Mouse (Mus musculus) myocyte (in vitro differentiated cells): ENCODE data around the gene Pde1c. TPM values are rescaled to one million over a fixed set of nuclear protein-coding genes. Genes with fewer than 3 reads are reported as not detected.

ENCODE experiments used
- H3K27me3 ChIP-seq: one replicate; pipeline ENCODE4 v1.6.1; 2011; ENCODE audit not compliant: control insufficient read depth, insufficient read depth, insufficient read length
- H3K36me3 ChIP-seq: one replicate; pipeline ENCODE4 v1.6.1; 2011; ENCODE audit not compliant: control insufficient read depth, insufficient read depth
- H3K4me2 ChIP-seq: one replicate; pipeline ENCODE4 v1.6.1; 2011; ENCODE audit warnings: low read depth, control low read depth
- H3K4me3 ChIP-seq: one replicate; pipeline ENCODE4 v1.5.1; 2011; ENCODE audit warnings: mild to moderate bottlenecking, control low read depth, moderate library complexity
- H3K79me2 ChIP-seq: one replicate; pipeline ENCODE4 v1.6.1; 2011; ENCODE audit not compliant: control insufficient read depth, insufficient read depth
- H3ac ChIP-seq: one replicate; pipeline ENCODE4 v1.6.1; 2011; ENCODE audit not compliant: control insufficient read depth, insufficient read length
- CEBPB ChIP-seq: IDR thresholded peaks from 2 replicates; pipeline ENCODE4 v1.6.1; 2011; ENCODE audit warnings: mild to moderate bottlenecking, moderate library complexity; ENCODE audit not compliant: poor library complexity, insufficient read depth, severe bottlenecking
- E2F4 ChIP-seq: IDR thresholded peaks from one replicate; pipeline ENCODE4 v1.6.1; 2011; ENCODE audit warnings: mild to moderate bottlenecking, control low read depth, moderate library complexity; ENCODE audit not compliant: insufficient read depth
- MAX ChIP-seq: IDR thresholded peaks from one replicate; pipeline ENCODE4 v1.6.1; 2011; ENCODE audit warnings: low read depth, mild to moderate bottlenecking, control low read depth
- MYOD1 ChIP-seq, 3 experiments: IDR thresholded peaks; one replicate each; pipeline ENCODE4 v1.6.1; 2011; ENCODE audit warnings: control low read depth in 2 of 3, low read depth in 2 of 3, mild to moderate bottlenecking in 2 of 3, moderate library complexity in 1 of 3; ENCODE audit not compliant: insufficient read length in 2 of 3, control insufficient read depth in 1 of 3
- MYOG ChIP-seq, 3 experiments: IDR thresholded peaks; one replicate each; pipeline ENCODE4 v1.6.1; 2011; ENCODE audit warnings: control low read depth in 2 of 3, low read depth in 2 of 3, mild to moderate bottlenecking in 2 of 3; ENCODE audit not compliant: insufficient read length in 2 of 3, control insufficient read depth in 1 of 3, insufficient read depth in 1 of 3
- POLR2A ChIP-seq: IDR thresholded peaks from one replicate; pipeline ENCODE4 v1.6.1; 2011; ENCODE audit warnings: low read depth, mild to moderate bottlenecking, control low read depth, moderate library complexity; ENCODE audit not compliant: insufficient read length
- POLR2AphosphoS2 ChIP-seq: IDR thresholded peaks from one replicate; pipeline ENCODE4 v1.6.1; 2011; ENCODE audit warnings: low read depth, control low read depth; ENCODE audit not compliant: insufficient read length
- REST ChIP-seq: IDR thresholded peaks from one replicate; pipeline ENCODE4 v1.6.1; 2011; ENCODE audit warnings: mild to moderate bottlenecking, control low read depth, moderate library complexity; ENCODE audit not compliant: insufficient read depth, insufficient read length
- SRF ChIP-seq: IDR thresholded peaks from one replicate; pipeline ENCODE4 v1.6.1; 2011; ENCODE audit warnings: low read depth; ENCODE audit not compliant: control insufficient read depth, insufficient read length
- TCF12 ChIP-seq: IDR thresholded peaks from one replicate; pipeline ENCODE4 v1.6.1; 2011; ENCODE audit warnings: mild to moderate bottlenecking, control low read depth; ENCODE audit not compliant: poor library complexity, insufficient read depth, severe bottlenecking
- TCF3 ChIP-seq: IDR thresholded peaks from one replicate; pipeline ENCODE4 v1.6.1; 2011; ENCODE audit warnings: low read depth, control low read depth; ENCODE audit not compliant: insufficient read length
- USF1 ChIP-seq: IDR thresholded peaks from one replicate; pipeline ENCODE4 v1.6.1; 2011; ENCODE audit warnings: low read depth, mild to moderate bottlenecking, control low read depth, moderate library complexity
- polyA plus RNA-seq: library from polyadenylated mRNA; unstranded; fragments of >200 nt; fragmentation: generic; extraction: Trizol; gene quantifications from one replicate; pipeline ENCODE4 v1.2.1, GENCODE M21; 2012; ENCODE audit warnings: missing spikeins

Gene Pde1c
- polyA plus RNA-seq, 1 experiment: 0.41 TPM

- Histone ChIP-seq H3K36me3 (no peaks in the 10 kb centered on the region), H3ac (no peak overlapping the region), H3K27me3 (no peaks in the 10 kb centered on the region), H3K79me2 (no peaks in the 10 kb centered on the region), H3K4me2 (peak overlapping the region; percentile 18), H3K4me3 (no peak overlapping the region)
- TF ChIP-seq MYOD1 (IDR thresholded peaks at IDR 0.05; ENCODE audit: control insufficient read depth in 1 of 3, insufficient read length in 2 of 3, low read depth in 2 of 3) (no peak), USF1 (peak; percentile 24), E2F4 (no peak), REST (no peak), SRF (no peak), TCF3 (no peak), MYOG (IDR thresholded peaks at IDR 0.05; ENCODE audit: control insufficient read depth in 1 of 3, insufficient read depth in 1 of 3, insufficient read length in 2 of 3, low read depth in 2 of 3) (no peak), MAX (no peak)
These were observed 533.8 kb downstream of the Pde1c start for GRCm38 (mm10) chr6:56035054-56035453.

GRCm38 (mm10) chr6:56032231-56032630 is 536.7 kb downstream of the Pde1c start:
- Histone ChIP-seq H3K4me3 (no peak overlapping the region), H3K27me3 (no peaks in the 10 kb centered on the region), H3K79me2 (no peaks in the 10 kb centered on the region), H3K36me3 (no peaks in the 10 kb centered on the region), H3K4me2 (no peak overlapping the region), H3ac (no peak overlapping the region)
- TF ChIP-seq SRF (no peak), TCF3 (no peak)

- H3K36me3 ChIP-seq: no peaks in the 10 kb centered on the region
- no peak overlapping the region for H3ac ChIP-seq
- H3K4me2 ChIP-seq: no peak overlapping the region
- no peaks in the 10 kb centered on the region for H3K79me2 ChIP-seq
- no peak overlapping the region for H3K4me3 ChIP-seq
- H3K27me3 ChIP-seq: no peaks in the 10 kb centered on the region
- TF ChIP-seq MYOD1 (IDR thresholded peaks at IDR 0.05; ENCODE audit: control insufficient read depth in 1 of 3, insufficient read length in 2 of 3, low read depth in 2 of 3) (no peak), CEBPB (no peak), POLR2AphosphoS2 (no peak), SRF (no peak), REST (no peak), TCF12 (no peak), MYOG (IDR thresholded peaks at IDR 0.05; ENCODE audit: control insufficient read depth in 1 of 3, insufficient read depth in 1 of 3, insufficient read length in 2 of 3, low read depth in 2 of 3) (no peak)
These were observed 538.9 kb downstream of the Pde1c start for GRCm38 (mm10) chr6:56029986-56030385.

GRCm38 (mm10) chr6:56027966-56028365 is 540.9 kb downstream of the Pde1c start:
- Histone ChIP-seq H3K4me2 (no peak overlapping the region), H3K27me3 (no peaks in the 10 kb centered on the region)
- no peak for TF ChIP-seq TCF3
- TF ChIP-seq MYOD1 (IDR thresholded peaks at IDR 0.05; ENCODE audit: control insufficient read depth in 1 of 3, insufficient read length in 2 of 3, low read depth in 2 of 3): no peak
- TF ChIP-seq POLR2A: no peak
- TF ChIP-seq SRF: no peak
- TF ChIP-seq CEBPB: no peak
- no peak for TF ChIP-seq MAX
- TF ChIP-seq TCF12: no peak
- TF ChIP-seq USF1: no peak
- TF ChIP-seq E2F4: no peak
- TF ChIP-seq REST: no peak
- no peak for TF ChIP-seq POLR2AphosphoS2
- TF ChIP-seq MYOG (IDR thresholded peaks at IDR 0.05; ENCODE audit: control insufficient read depth in 1 of 3, insufficient read depth in 1 of 3, insufficient read length in 2 of 3, low read depth in 2 of 3): no peak

GRCm38 (mm10) chr6:56027318-56027717 is 541.6 kb downstream of the Pde1c start:
- no peaks in the 10 kb centered on the region for H3K79me2 ChIP-seq
- H3K4me2 ChIP-seq: no peak overlapping the region
- no peaks in the 10 kb centered on the region for H3K36me3 ChIP-seq
- H3K4me3 ChIP-seq: no peak overlapping the region
- TF ChIP-seq POLR2A (no peak), TCF12 (no peak), USF1 (no peak), REST (no peak), TCF3 (no peak), POLR2AphosphoS2 (no peak), SRF (no peak), E2F4 (no peak), CEBPB (no peak), MAX (no peak), MYOD1 (IDR thresholded peaks at IDR 0.05; ENCODE audit: control insufficient read depth in 1 of 3, insufficient read length in 2 of 3, low read depth in 2 of 3) (no peak), MYOG (IDR thresholded peaks at IDR 0.05; ENCODE audit: control insufficient read depth in 1 of 3, insufficient read depth in 1 of 3, insufficient read length in 2 of 3, low read depth in 2 of 3) (no peak)
- H3K27me3 ChIP-seq: no peaks in the 10 kb centered on the region
- no peak overlapping the region for H3ac ChIP-seq

More at GRCm38 (mm10) chr6:56027966-56028365, 540.9 kb downstream of the Pde1c start:
- Histone ChIP-seq H3K79me2 (no peaks in the 10 kb centered on the region), H3ac (no peak overlapping the region), H3K4me3 (no peak overlapping the region), H3K36me3 (no peaks in the 10 kb centered on the region)
